Mouse (Mus musculus): ENCODE results near the gene Neurl4. TPM values are rescaled to one million over a fixed set of nuclear protein-coding genes. Genes with fewer than 3 reads are reported as not detected.

Neurl4 gene
- polyA plus RNA-seq, 2 experiments: 15.0 to 74.6 TPM

GRCm38 (mm10) chr11:69908645-69909044 lies 7.8 kb downstream of the Neurl4 start:
- no peak for ATAC-seq (ENCODE audit: low FRiP score, low read depth)
- no peak overlapping the region for H3K9ac ChIP-seq (ENCODE audit: low read depth, low read length, severe bottlenecking)
- no peaks in the 10 kb centered on the region for H3K27me3 ChIP-seq (ENCODE audit: control insufficient read depth, insufficient read depth, low read length)
- DNase-seq (ENCODE audit: low spot score): no peak
- peaks cover 98% of the 10 kb centered on the region for H3K36me3 ChIP-seq (ENCODE audit: control insufficient read depth, insufficient read depth, low read length)
- no peak for TF ChIP-seq POLR2A (IDR thresholded peaks at IDR 0.05; ENCODE audit: borderline replicate concordance, extremely low read depth, insufficient read depth, insufficient read length)
- 92% methylated on average over 11 of the region's 11 CpGs for WGBS
- peaks cover 3% of the 10 kb centered on the region; the same call in 1 of the 2 replicates for H3K4me1 ChIP-seq (ENCODE audit: control insufficient read depth, insufficient read depth, low read length)
- no peak overlapping the region for H3K4me3 ChIP-seq (replicated peaks; ENCODE audit: low read length)
- no peaks in the 10 kb centered on the region for H3K9me3 ChIP-seq (ENCODE audit: control insufficient read depth, low read length)
- H3K27ac ChIP-seq (replicated peaks; ENCODE audit: low read depth, low read length): no peak overlapping the region
- H3K4me2 ChIP-seq (replicated peaks; ENCODE audit: low read depth, low read length, severe bottlenecking): no peak overlapping the region

- H3K4me1 ChIP-seq (ENCODE audit: control insufficient read depth, insufficient read depth, low read length): peaks cover 3% of the 10 kb centered on the region; the same call in 1 of the 2 replicates
- H3K9ac ChIP-seq (ENCODE audit: low read depth, low read length, severe bottlenecking): no peak overlapping the region
- no peaks in the 10 kb centered on the region for H3K27me3 ChIP-seq (ENCODE audit: control insufficient read depth, insufficient read depth, low read length)
- H3K9me3 ChIP-seq (ENCODE audit: control insufficient read depth, low read length): no peaks in the 10 kb centered on the region
- ATAC-seq (ENCODE audit: low FRiP score, low read depth) (no peak), DNase-seq (ENCODE audit: low spot score) (no peak)
- no peak overlapping the region for H3K4me2 ChIP-seq (replicated peaks; ENCODE audit: low read depth, low read length, severe bottlenecking)
- H3K4me3 ChIP-seq (replicated peaks; ENCODE audit: low read length): no peak overlapping the region
- H3K36me3 ChIP-seq (ENCODE audit: control insufficient read depth, insufficient read depth, low read length): peaks cover 92% of the 10 kb centered on the region
- no peak overlapping the region for H3K27ac ChIP-seq (replicated peaks; ENCODE audit: low read depth, low read length)
- no peak for TF ChIP-seq POLR2A (IDR thresholded peaks at IDR 0.05; ENCODE audit: borderline replicate concordance, extremely low read depth, insufficient read depth, insufficient read length)
- WGBS: 84% methylated on average over 5 of the region's 5 CpGs
Observed at GRCm38 (mm10) chr11:69909174-69909573, 8.3 kb downstream of the Neurl4 start.

DNA sequence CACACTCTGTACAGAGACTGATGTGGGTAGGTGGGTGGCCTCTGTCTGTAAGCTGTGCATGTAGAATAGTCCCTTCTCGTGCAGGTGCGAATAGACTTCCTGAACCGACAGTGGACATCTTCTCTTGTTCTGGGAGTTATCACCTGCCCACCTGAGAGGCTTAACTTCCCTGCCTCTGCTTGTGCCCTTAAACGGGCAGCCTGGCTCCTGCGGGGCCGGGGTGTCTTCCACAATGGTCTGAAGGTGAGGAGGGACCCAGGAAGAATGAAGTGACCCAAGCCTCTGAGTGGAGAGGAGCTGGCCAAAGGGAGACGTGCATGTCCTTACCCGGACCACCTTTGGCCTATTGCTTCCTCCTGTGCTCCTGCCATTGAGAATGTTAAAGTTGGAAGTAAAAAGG lies 9.3 kb downstream of the Neurl4 start:
- H3K27ac ChIP-seq (replicated peaks; ENCODE audit: low read depth, low read length): no peak overlapping the region
- H3K9ac ChIP-seq (ENCODE audit: low read depth, low read length, severe bottlenecking): no peak overlapping the region
- ATAC-seq (ENCODE audit: low FRiP score, low read depth): no peak
- no peaks in the 10 kb centered on the region for H3K9me3 ChIP-seq (ENCODE audit: control insufficient read depth, low read length)
- TF ChIP-seq POLR2A (IDR thresholded peaks at IDR 0.05; ENCODE audit: borderline replicate concordance, extremely low read depth, insufficient read depth, insufficient read length): no peak
- peaks cover 9% of the 10 kb centered on the region for H3K4me1 ChIP-seq (ENCODE audit: control insufficient read depth, insufficient read depth, low read length)
- H3K36me3 ChIP-seq (ENCODE audit: control insufficient read depth, insufficient read depth, low read length): peaks cover 88% of the 10 kb centered on the region
- H3K4me2 ChIP-seq (replicated peaks; ENCODE audit: low read depth, low read length, severe bottlenecking): no peak overlapping the region
- H3K27me3 ChIP-seq (ENCODE audit: control insufficient read depth, insufficient read depth, low read length): no peaks in the 10 kb centered on the region
- H3K4me3 ChIP-seq (replicated peaks; ENCODE audit: low read length): no peak overlapping the region
- no peak for DNase-seq (ENCODE audit: low spot score)
- WGBS: 91% methylated on average over 8 of the region's 8 CpGs

DNA sequence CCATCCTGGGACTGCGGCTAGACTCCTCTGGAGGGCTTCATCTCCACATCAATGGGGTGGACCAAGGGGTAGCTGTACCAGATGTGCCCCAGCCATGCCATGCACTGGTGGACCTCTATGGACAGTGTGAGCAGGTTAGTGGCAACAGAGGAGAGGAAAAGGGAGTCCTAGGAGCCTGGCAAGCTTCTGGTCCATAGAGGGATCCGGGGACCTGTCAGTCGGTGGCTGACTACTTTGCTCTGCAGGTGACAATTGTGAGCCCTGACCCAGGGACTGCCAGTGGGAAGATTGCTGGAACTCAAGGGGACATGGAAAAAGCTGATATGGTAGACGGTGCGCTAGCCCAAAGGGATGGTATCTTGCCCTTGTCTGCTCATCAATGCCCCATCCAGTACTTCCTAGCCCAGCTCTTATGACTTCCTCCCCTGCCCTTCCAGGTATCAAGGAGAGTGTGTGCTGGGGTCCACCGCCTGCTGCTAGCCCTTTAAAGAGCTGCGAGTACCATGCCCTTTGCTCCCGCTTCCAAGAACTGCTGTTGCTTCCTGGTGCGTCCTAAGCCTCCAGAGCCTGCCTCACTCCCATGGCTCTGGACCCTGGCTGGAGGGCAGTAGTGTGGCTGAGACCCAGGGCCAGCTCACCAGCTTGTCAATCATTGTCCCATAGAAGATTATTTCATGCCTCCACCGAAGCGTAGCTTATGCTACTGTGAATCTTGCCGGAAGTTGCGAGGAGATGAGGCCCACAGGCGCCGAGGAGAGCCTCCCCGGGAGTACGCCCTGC lies 10.1 kb downstream of the Neurl4 start:
- Histone ChIP-seq H3K4me3 (replicated peaks; ENCODE audit: low read length) (no peak overlapping the region), H3K4me2 (replicated peaks; ENCODE audit: low read depth, low read length, severe bottlenecking) (no peak overlapping the region)
- 93% methylated on average over 17 of the region's 17 CpGs for WGBS

DNA sequence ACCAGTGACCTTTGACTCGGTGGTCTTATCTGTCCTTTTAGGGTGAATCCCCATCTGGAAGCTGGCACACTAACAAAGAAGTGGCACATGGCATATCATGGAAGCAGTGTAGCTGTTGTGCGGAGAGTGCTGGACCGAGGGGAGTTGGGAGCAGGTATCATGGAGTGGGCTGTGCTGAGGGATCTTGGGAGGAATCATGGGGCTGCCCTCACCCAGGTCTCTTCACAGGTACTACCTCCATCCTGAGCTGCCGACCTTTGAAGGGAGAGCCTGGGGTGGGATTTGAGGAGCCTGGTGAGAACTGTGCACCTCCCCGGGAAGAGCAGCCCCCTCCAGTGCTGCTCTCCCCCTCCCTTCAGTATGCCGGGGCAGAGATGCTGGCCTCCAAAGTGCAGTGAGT lies 10.8 kb downstream of the Neurl4 start:
- H3K9me3 ChIP-seq (ENCODE audit: control insufficient read depth, low read length): no peaks in the 10 kb centered on the region
- no peak overlapping the region for H3K27ac ChIP-seq (replicated peaks; ENCODE audit: low read depth, low read length)
- ATAC-seq (ENCODE audit: low FRiP score, low read depth) (no peak), DNase-seq (ENCODE audit: low spot score) (no peak)
- 97% methylated on average over 6 of the region's 6 CpGs for WGBS
- H3K4me3 ChIP-seq (replicated peaks; ENCODE audit: low read length): no peak overlapping the region
- H3K9ac ChIP-seq (ENCODE audit: low read depth, low read length, severe bottlenecking): no peak overlapping the region
- H3K4me1 ChIP-seq (ENCODE audit: control insufficient read depth, insufficient read depth, low read length): peaks cover 13% of the 10 kb centered on the region
- no peaks in the 10 kb centered on the region for H3K27me3 ChIP-seq (ENCODE audit: control insufficient read depth, insufficient read depth, low read length)
- TF ChIP-seq POLR2A (IDR thresholded peaks at IDR 0.05; ENCODE audit: borderline replicate concordance, extremely low read depth, insufficient read depth, insufficient read length): no peak
- H3K4me2 ChIP-seq (replicated peaks; ENCODE audit: low read depth, low read length, severe bottlenecking): no peak overlapping the region
- H3K36me3 ChIP-seq (ENCODE audit: control insufficient read depth, insufficient read depth, low read length): peaks cover 88% of the 10 kb centered on the region

More for the DNA sequence above, 10.1 kb downstream of the Neurl4 start:
- Histone ChIP-seq H3K27ac (replicated peaks; ENCODE audit: low read depth, low read length) (no peak overlapping the region), H3K9me3 (ENCODE audit: control insufficient read depth, low read length) (no peaks in the 10 kb centered on the region), H3K9ac (ENCODE audit: low read depth, low read length, severe bottlenecking) (no peak overlapping the region), H3K36me3 (ENCODE audit: control insufficient read depth, insufficient read depth, low read length) (peaks cover 88% of the 10 kb centered on the region), H3K27me3 (ENCODE audit: control insufficient read depth, insufficient read depth, low read length) (no peaks in the 10 kb centered on the region), H3K4me1 (ENCODE audit: control insufficient read depth, insufficient read depth, low read length) (peaks cover 13% of the 10 kb centered on the region)
- ATAC-seq (ENCODE audit: low FRiP score, low read depth) (no peak), DNase-seq (ENCODE audit: low spot score) (no peak)
- TF ChIP-seq POLR2A (IDR thresholded peaks at IDR 0.05; ENCODE audit: borderline replicate concordance, extremely low read depth, insufficient read depth, insufficient read length): no peak
